Mouse (Mus musculus) layer of hippocampus, adult 2 months (tissue): ENCODE results near the gene Odf3. TPM values are rescaled to one million over a fixed set of nuclear protein-coding genes. Genes with fewer than 3 reads are reported as not detected.

ENCODE experiments used
- DNase-seq, 2 experiments: peaks; one replicate each; pipeline ENCODE4 v3.0.0; 2022; ENCODE audit warnings: low spot score in 2 of 2
- H3K27ac ChIP-seq: fragments of 200-600 bp; 2 replicates; pipeline ENCODE4 v1.8.1; 2022
- H3K4me3 ChIP-seq: fragments of 200-600 bp; 2 replicates; pipeline ENCODE4 v1.8.1; 2022; ENCODE audit warnings: mild to moderate bottlenecking
- CTCF ChIP-seq: fragments of 200-600 bp; conservative IDR thresholded peaks from 2 replicates; pipeline ENCODE4 v1.8.1; 2022; ENCODE audit warnings: antibody characterized with exemption, mild to moderate bottlenecking, moderate library complexity
- long read RNA-seq, 2 experiments: library from polyadenylated mRNA; stranded (forward); transcript quantifications; one replicate each; pipeline ENCODE4 v2.0.0; 2021; ENCODE audit warnings: borderline mapping rate in 2 of 2
- total RNA-seq, 2 experiments: library from RNA; stranded (reverse); gene quantifications; 2 replicates each; pipeline ENCODE4 v1.2.3; 2021

Odf3 gene
- not detected for total RNA-seq
- long read RNA-seq, experiment 1: 0 reads
- long read RNA-seq, experiment 2: 0 reads

DNA sequence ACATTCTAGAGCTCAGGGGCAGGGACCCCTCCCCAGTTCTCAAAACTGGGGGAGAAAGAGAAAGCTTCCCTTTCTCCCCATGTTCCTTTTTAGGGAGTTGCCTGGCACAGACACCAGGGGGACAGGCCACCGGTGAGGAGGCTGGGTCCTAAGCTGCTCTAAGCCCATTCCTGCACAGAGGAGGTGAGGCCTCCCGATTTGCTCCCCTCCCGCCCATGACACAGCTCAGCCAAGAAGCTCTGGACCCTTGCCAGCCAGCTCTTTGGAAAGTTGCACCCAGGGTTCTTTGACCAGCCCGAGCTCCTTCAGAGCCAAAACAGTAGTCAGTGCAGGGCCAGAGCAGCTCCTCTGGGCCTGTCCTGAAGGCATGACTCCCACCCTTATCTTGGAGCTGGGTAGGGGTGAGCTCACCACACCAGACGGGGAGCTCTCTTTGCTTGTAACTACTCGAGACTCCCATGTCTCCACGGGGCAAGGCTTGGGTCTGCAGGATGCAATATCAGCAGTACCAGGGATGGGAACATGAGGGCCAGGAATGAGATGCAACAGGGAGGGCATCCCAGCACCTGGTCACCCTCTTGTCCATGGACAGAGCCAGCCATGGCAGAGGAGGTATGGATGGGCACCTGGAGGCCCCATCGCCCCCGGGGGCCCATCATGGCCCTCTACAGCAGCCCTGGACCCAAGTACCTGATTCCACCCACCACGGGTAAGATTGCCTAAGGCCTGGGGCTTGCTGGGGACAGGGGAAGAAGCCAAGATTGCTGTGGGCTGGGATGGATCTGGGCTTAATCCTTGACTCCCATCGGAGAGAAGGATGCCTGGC, at the start of gene Odf3:
Odf3 (plus strand) TSS at position 51 of the 826 bp plus-strand sequence.
- DNase-seq: no peak
- no peak for TF ChIP-seq CTCF

DNA sequence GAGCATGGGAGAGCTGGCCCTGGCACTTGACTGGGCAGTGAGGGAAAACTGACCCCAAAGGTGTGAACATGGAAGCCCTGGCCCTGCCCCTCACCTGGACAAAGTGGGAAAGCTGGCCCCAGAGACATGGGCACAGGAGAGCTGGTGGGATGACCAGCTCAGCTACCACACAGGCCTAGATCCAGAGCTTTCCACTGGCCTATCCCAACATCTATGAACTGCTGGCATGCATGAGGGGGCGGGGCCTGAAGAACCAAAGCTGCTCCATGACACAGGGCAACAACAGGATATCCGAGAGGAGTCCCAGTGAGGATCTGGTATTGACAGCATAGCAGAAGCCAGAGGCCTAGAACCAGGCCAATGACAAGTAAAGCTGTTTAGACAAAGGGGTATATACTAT, 49.4 kb upstream of the Odf3 start:
- TF ChIP-seq CTCF: no peak
- no peak for DNase-seq
- Histone ChIP-seq H3K27ac (no peak overlapping the region), H3K4me3 (no peak overlapping the region)

More for the DNA sequence above, at the start of gene Odf3:
- no peak within 1 kb of the TSS for H3K27ac ChIP-seq
- no peak within 1 kb of the TSS for H3K4me3 ChIP-seq

DNA sequence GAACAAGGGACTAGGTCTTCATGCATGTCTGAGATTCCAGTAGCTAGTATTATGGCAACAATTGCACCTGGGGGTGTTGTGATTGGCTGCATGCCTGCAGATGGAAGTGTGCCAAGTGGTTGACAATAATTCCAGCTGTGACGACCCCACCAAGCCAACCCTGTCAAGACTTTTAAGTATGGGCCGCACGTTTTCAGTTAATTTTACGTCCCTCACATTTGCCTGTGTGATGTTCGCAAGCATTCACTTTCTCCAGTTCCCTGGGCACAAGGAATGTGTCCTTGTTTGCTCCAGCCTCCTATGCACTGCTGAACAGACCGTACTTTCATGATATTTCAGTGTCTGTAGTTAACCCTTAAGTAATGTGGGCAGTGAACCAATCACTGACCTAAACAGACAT, 45.0 kb upstream of the Odf3 start:
- no peak for DNase-seq
- no peak overlapping the region for H3K4me3 ChIP-seq
- TF ChIP-seq CTCF: no peak
- no peak overlapping the region for H3K27ac ChIP-seq

DNA sequence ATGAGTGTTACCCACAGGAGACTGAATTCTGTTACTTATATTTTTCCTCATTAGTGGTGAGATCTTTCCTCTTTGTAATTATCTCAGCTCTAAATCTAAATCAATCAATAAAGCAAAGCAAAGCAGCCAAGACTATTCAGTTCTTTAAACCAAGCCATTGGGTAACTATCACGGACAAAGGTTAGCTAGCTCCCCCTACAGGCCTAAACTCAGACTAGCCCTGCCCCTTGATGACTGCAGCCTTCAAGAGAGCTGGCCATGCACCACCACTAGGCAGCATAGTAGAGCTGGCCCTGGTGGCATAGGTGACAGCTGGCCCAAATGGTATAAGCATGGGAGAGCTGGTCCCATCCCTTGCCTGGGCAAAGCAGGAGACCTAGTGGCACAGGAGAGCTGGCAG, 41.9 kb upstream of the Odf3 start:
- peak; percentile 53 to 71 for DNase-seq
- Histone ChIP-seq H3K27ac (peak overlapping the region; percentile 59), H3K4me3 (no peak overlapping the region)
- TF ChIP-seq CTCF: peak; percentile 86

DNA sequence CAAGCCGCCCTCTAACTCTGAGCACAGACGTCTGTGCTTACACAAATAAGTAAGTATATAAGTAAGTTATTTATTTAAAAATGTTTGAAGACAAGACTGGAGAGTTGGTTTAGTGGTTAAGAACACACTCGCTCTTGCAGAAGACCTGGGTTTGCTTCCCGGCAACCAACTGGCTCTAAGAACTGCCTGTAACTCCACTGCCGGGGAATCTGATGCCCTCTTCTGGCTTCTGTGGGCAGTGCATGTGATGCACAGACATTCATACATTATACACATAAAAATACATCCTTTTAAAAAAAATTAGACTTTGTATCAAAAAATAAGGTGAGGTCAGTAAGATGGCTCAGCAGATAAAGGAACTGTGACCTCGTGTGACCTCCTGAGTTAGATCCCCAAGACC, 37.1 kb upstream of the Odf3 start:
- TF ChIP-seq CTCF: peak; percentile 50
- DNase-seq: no peak
- Histone ChIP-seq H3K4me3 (no peak overlapping the region), H3K27ac (peak overlapping the region; percentile 82; the same call in 1 of the 2 replicates)

DNA sequence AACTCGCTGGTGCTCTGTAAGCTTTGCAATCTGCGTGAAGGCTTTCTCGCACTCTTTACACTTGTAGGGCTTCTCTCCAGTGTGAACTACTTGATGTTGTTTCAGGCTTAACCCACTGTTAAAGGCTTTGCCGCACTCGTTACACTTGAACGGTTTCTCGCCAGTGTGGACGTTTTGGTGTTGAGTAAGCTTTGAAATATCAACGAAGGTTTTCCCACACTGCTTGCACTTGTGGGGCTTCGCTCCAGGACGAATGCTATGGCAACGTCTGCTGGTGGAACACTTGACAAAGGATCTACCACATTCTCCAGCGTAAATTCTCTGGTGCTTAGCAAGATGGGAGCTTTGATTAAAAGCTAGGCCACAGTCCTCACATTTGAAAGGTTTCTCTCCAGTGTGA, 35.9 kb upstream of the Odf3 start:
- Histone ChIP-seq H3K4me3 (no peak overlapping the region), H3K27ac (peak overlapping the region; percentile 82)
- DNase-seq: no peak
- no peak for TF ChIP-seq CTCF

DNA sequence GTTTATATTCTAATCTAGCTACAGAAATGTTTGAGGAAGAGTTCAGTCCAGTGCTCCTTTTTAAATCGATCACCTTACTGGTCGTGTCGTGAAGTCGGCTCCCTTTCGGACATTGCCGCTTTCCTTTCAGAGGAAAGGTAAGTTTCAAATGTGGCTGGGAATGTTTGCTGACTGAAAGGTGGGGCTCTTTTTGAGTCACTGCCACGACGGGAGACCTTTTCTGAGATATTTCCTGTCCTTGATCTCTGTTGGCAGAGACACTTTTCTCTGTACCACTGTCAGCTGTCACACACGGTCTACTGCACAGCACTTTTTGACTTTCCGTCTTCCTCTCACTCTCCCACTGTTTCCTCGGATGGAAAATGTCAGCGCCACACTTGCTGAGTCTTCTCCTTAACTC, 34.8 kb upstream of the Odf3 start:
- no peak for TF ChIP-seq CTCF
- Histone ChIP-seq H3K4me3 (no peak overlapping the region), H3K27ac (0 out of 2 replicates have a peak overlapping the region, but pooled peaks have one; percentile 82)

DNA sequence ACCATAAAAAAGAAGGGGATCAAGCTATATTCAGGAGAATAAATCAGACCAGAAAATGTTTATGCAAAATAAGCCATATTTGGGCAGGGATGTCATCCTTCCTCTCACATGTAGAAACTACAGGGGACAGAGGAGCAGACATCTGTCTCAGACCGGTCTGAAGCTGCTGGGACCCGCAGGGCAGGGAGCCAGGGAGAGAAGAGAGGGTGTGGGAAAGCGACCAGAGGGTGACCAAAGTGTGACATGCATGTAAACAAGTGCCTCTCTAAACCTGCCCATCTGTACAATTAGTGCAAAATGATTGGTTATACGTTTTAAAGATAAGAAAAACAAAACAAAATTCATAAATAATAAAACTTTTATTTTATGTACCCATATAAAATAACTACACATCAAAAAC, 27.4 kb upstream of the Odf3 start:
- H3K4me3 ChIP-seq: no peak overlapping the region; the same call in 1 of the 2 replicates
- no peak overlapping the region for H3K27ac ChIP-seq
- TF ChIP-seq CTCF: no peak
- DNase-seq: no peak

More for the DNA sequence above, 34.8 kb upstream of the Odf3 start:
- no peak for DNase-seq

DNA sequence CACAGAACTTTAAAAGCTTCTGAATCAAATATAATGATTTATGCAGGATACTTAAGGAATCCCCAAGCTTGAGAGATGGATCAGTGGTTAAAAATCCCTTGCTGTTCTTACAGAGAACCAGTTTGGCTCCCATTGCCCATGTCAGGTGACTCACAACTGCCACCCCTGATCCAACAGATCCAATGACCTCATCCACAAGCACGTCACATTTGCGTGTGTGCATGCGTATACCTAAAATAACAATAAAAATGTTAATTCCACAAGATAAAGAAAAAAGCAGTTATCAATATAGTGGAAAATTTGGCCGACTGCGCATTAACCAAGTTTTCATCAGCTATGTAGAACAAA, 26.3 kb upstream of the Odf3 start:
- no peak for DNase-seq
- Histone ChIP-seq H3K4me3 (peak overlapping the region; percentile 59), H3K27ac (peak overlapping the region; percentile 86)
- TF ChIP-seq CTCF: no peak

DNA sequence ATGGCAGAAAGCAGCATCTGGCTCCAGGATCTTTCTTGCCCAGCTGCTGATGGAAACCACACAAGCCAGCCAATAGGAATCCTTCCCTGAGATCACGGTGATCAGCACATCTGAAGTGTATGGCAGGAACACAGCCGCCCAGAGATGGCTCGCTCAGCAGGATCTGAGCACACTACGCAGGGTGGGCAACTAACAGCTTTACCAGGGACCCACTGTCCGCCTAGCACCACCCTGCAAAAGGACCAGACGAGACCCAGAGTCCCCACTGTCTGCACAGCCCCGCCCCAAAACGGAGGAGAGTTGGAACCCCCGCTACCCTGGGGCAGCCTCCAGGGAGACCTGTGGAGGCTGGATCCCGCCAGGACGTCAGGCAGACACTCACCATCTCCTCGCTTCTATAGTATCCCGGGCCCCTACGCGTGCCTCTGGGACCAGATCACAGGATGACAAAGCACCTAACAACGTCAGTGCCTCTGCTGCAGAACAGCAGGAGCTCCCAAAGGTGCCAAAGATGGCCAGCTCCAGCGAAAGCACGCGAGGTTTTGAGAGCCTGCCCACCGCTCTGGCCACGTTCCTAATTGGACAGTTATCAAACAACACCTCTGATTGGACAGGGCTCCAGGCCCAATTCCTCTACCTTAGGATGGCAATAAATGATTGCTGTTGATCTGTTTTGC, 25.8 kb upstream of the Odf3 start, which contains the start of gene Zfp941:
Zfp941 (minus strand) TSS at position 526 of the 677 bp plus-strand sequence.
- no peak for TF ChIP-seq CTCF
- DNase-seq: peak in 1 of 2 experiments; percentile 56
- Histone ChIP-seq H3K27ac (peak within 1 kb of the TSS; percentile 86), H3K4me3 (peak within 1 kb of the TSS; percentile 59)

DNA sequence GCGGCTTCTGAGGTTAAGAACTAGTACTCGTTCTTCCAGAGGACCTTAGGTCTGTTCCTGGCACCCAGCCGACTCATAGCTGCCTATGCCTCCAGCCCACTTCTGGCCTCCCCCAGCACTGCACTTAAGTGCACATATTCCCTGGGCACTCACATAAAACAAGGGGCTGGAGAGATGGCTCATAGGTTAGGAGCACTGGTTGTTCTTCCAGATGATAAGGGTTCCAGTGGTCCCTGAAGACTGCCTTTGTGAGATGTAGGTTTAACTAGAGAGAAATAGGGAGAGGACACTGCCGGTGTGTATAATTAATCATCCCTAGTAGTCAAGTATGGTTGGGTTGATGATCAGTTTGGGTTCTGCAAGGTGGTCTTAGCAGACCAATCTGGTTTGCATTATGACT, 24.9 kb upstream of the Odf3 start:
- no peak overlapping the region for H3K27ac ChIP-seq
- no peak for DNase-seq
- TF ChIP-seq CTCF: no peak
- H3K4me3 ChIP-seq: no peak overlapping the region

DNA sequence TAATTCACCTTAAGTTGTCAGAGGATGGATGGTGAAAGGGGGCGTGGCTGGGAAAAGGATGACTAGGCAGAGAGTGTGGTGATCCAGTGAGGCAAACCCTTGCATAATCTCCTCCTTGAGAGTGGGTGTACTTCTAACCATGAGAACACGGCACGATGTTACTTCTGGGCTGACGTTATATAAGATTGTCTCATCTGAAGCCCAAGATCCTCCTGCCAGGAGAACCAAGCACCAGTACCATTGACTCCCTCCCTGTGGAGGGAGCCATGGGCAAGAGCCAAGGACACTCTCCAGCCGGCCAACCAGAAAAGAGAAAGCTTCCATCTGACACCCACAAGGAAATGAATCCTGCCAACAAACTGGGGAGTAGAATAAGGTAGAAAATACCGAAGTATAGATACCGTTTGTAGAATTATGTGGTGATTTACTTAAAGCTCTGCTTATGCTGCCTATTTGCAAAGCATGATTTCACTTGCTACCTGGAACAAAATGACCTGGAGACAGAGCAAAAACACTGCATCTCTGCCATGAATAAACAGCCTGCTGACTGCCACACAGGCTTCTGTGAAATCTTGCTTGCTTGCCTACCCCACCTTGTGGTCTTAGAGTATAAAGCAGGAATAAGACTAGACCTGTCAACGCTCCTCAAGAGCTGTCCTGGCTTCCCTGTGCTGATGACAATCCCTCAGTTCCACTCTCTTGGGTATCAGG, 19.3 kb upstream of the Odf3 start:
- Histone ChIP-seq H3K27ac (peak overlapping the region; percentile 93), H3K4me3 (peak overlapping the region; percentile 27; the same call in 1 of the 2 replicates)
- peak; percentile 61 to 71 for DNase-seq
- TF ChIP-seq CTCF: peak; percentile 81

DNA sequence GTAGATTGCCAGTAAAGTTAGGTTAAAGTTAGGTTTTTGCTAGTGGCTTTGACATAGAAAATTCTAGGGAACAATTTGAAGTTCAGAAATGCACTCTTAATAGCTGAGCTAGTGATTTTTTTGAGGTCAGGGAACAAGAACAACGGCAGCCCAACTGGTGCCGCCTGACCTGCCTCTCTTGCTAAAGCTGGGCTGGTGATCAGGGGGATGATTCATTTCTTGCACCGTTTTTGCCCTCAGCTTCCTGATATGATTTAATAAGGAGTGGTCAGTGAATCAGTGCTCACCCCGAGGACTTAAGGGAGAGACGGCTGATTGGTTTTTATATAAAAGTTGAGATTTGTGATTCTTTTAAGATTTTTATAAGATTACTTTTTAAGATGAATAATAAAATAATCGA, 16.2 kb upstream of the Odf3 start:
- no peak overlapping the region for H3K4me3 ChIP-seq
- no peak for DNase-seq
- TF ChIP-seq CTCF: no peak
- H3K27ac ChIP-seq: no peak overlapping the region
